Mouse (Mus musculus) megakaryocyte, embryonic 14.5 days (primary cell): ENCODE data around the gene Snorc.

Experiments used
- FLI1 ChIP-seq: IDR thresholded peaks from 2 replicates; pipeline ENCODE4 v1.6.1; 2012; ENCODE audit warnings: low read length, inconsistent platforms, mixed read lengths
- GATA1 ChIP-seq: IDR thresholded peaks from 3 replicates; pipeline ENCODE4 v1.6.1; 2012; ENCODE audit warnings: mixed read lengths, low read length, inconsistent platforms, borderline replicate concordance

DNA sequence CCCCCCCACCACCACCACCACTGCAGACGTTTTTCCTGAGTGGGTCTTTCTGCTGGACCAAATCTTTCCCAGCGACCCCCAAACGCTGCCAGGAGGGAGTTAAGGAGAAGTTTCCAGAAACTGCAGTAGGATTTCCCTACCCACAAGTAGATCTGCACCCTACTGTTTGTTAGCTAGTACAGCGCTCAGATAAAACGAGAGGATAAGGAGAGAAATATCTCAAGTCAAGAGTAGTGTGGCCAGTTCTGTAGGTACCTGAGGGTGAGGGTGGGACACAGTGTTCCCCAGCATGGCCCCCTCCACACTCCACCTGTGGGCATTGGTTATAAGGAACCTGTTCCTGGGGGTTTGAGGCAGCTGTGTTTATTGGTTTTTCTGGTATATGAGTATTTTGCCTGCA lies 40.8 kb downstream of the Snorc start:
- TF ChIP-seq GATA1 (no peak), FLI1 (no peak)
